Mouse (Mus musculus) layer of hippocampus, adult 11-12 months (tissue): ENCODE data around the gene Lamc3.

Source experiments
- DNase-seq: peaks from one replicate; pipeline ENCODE4 v3.0.0; 2022; ENCODE audit warnings: low spot score

Gene Lamc3

GRCm38 (mm10) chr2:31974809-31975371 lies 87.8 kb downstream of the Lamc3 start:
- no peak for DNase-seq

- no peak for DNase-seq
Observed at GRCm38 (mm10) chr2:31987774-31988173, 100.7 kb downstream of the Lamc3 start.

GRCm38 (mm10) chr2:31990961-31991360 lies 103.9 kb downstream of the Lamc3 start:
- no peak for DNase-seq

- DNase-seq: no peak
Observed at GRCm38 (mm10) chr2:31994896-31995295, 107.8 kb downstream of the Lamc3 start.

GRCm38 (mm10) chr2:31996060-31996459 lies 109.0 kb downstream of the Lamc3 start:
- DNase-seq: peak; percentile 75
